Mouse (Mus musculus) neural tube, embryonic 15.5 days (tissue): ENCODE measurements around the gene Rnf180. TPM values are rescaled to one million over a fixed set of nuclear protein-coding genes. Genes with fewer than 3 reads are reported as not detected.
"Not testable (repeated sequence)": the region's sequence is repeated elsewhere in the genome, so short reads cannot be mapped to it uniquely, and the experiment has no call there.

Source experiments
- ATAC-seq: fragments of 200-750 bp; cut with Nextera tagmentation; 2 replicates; pipeline ENCODE4 v1.8.0; 2017; ENCODE audit warnings: mild to moderate bottlenecking, moderate TSS enrichment, moderate library complexity; ENCODE audit not compliant: low FRiP score
- H3K27ac ChIP-seq: fragments of 300-500 bp; sonication (generic); replicated peaks from 2 replicates; pipeline ENCODE4 v1.5.1; 2015; ENCODE audit warnings: mild to moderate bottlenecking, inconsistent platforms
- H3K27me3 ChIP-seq: fragments of 300-500 bp; sonication (generic); replicated peaks from 2 replicates; pipeline ENCODE4 v1.6.1; 2015; ENCODE audit warnings: inconsistent platforms
- H3K36me3 ChIP-seq: fragments of 300-500 bp; sonication (generic); 2 replicates; pipeline ENCODE4 v1.6.1; 2015; ENCODE audit warnings: inconsistent platforms
- H3K4me1 ChIP-seq: fragments of 300-500 bp; sonication (generic); 2 replicates; pipeline ENCODE4 v1.6.1; 2015; ENCODE audit warnings: inconsistent platforms
- H3K4me2 ChIP-seq: fragments of 300-500 bp; sonication (generic); 2 replicates; pipeline ENCODE4 v1.6.1; 2015; ENCODE audit warnings: inconsistent platforms, mild to moderate bottlenecking, moderate library complexity
- H3K4me3 ChIP-seq: fragments of 300-500 bp; sonication (generic); replicated peaks from 2 replicates; pipeline ENCODE4 v1.5.1; 2015; ENCODE audit warnings: mild to moderate bottlenecking, inconsistent platforms
- H3K9ac ChIP-seq: fragments of 300-500 bp; sonication (generic); replicated peaks from 2 replicates; pipeline ENCODE4 v1.6.1; 2015; ENCODE audit warnings: mild to moderate bottlenecking, inconsistent platforms
- H3K9me3 ChIP-seq: fragments of 300-500 bp; sonication (generic); replicated peaks from 2 replicates; pipeline ENCODE4 v1.6.1; 2016; ENCODE audit warnings: inconsistent platforms
- WGBS: fragments of 180-500 bp; shearing (Covaris S2); methylation state at CpG from one replicate; pipeline ENCODE4 v1.1.7; 2015; ENCODE audit warnings: mixed read lengths; 5-methylcytosine and 5-hydroxymethylcytosine counted together
- polyA plus RNA-seq: library from polyadenylated mRNA; unstranded; fragments of >200 nt; fragmentation: Nextera tagmentation; extraction: Ambion mirVana; gene quantifications from 2 replicates; pipeline ENCODE4 v1.2.1, GENCODE M21; 2015

Rnf180 gene
- 26.2 and 30.1 TPM in 2 replicates for polyA plus RNA-seq

DNA sequence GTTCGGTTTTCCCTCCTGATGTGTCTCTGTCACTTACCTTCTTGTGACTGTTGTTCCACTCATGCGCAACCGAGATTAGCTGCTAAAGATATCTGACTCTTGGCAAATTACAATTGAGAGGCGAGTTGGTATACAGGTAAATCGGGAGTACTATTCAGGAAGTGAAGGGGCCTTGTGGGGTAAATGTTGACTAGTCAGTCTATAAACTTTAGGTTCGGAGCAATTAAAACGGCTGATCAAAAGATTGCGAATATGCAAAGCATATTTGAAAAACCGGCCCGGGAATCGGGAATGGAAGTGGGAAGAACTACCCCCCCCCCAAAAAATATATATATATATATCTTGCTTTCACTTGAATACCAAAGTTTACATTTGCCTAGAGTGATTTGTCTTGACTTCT, at the start of gene Rnf180:
Rnf180 (minus strand) TSS at position 101 of the 400 bp plus-strand sequence.
- H3K4me1 ChIP-seq: peaks cover 25% of the 10 kb centered on the region
- WGBS: 51% methylated on average over 11 of the region's 11 CpGs

GRCm38 (mm10) chr13:105331199-105331968, 36.8 kb upstream of the Rnf180 start:
- Histone ChIP-seq H3K27ac (no peak overlapping the region), H3K9me3 (no peaks in the 10 kb centered on the region), H3K4me3 (no peak overlapping the region), H3K4me1 (no peaks in the 10 kb centered on the region), H3K27me3 (no peaks in the 10 kb centered on the region), H3K9ac (no peak overlapping the region), H3K36me3 (no peaks in the 10 kb centered on the region), H3K4me2 (no peak overlapping the region)
- ATAC-seq: no peak
- WGBS: 78% methylated on average over 5 of the region's 5 CpGs

More for the DNA sequence above, at the start of gene Rnf180:
- Histone ChIP-seq H3K9ac (peak within 1 kb of the TSS; percentile 91), H3K4me3 (peak within 1 kb of the TSS; percentile 88), H3K27me3 (no peaks in the 10 kb centered on the region), H3K36me3 (no peaks in the 10 kb centered on the region), H3K4me2 (peak within 1 kb of the TSS; percentile 80), H3K27ac (peak within 1 kb of the TSS; percentile 84), H3K9me3 (no peaks in the 10 kb centered on the region)
- ATAC-seq: no peak

DNA sequence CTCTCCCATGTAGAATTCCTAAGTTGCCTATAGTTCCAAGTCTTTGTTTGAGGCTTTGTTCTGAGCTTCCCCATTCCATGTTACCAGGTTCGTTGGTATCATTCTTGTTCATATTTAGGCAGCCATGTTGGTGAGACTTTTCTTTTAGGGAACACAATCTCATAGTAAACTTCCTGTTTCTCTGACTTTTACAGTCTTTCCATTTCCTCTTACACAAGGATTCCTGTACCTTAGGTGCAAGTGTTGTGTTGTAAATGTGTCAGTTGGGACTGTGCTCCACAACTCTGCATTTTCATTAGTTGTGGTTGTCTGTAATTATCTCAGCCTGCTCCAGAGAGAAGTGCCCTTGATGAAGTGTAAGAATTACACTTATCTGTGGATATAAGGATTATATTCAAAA, 32.3 kb upstream of the Rnf180 start:
- Histone ChIP-seq H3K27me3 (no peaks in the 10 kb centered on the region), H3K27ac (no peak overlapping the region), H3K4me2 (no peak overlapping the region), H3K9me3 (no peaks in the 10 kb centered on the region), H3K36me3 (no peaks in the 10 kb centered on the region), H3K9ac (no peak overlapping the region), H3K4me1 (no peaks in the 10 kb centered on the region), H3K4me3 (no peak overlapping the region)
- WGBS: 82% methylated on average over 1 of the region's 1 CpGs
- no peak for ATAC-seq

DNA sequence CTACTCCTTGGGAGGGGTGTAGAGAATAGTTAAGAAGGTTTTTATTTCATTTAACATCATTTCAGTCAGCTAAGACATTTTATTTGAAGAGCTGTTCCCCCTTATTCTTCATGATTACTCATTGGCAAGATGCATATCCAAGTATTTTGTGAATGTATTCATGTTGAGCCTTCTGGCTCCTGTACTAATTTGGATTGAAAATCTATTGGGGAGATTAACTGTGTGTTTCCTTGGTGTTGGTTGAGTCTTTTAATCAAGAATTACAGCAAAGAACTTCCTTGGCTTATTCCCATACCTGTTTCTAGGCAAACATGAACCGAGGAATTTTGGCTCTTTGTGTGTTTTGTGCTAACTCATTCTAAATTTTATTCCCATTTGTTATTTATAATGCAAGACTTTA, 22.3 kb upstream of the Rnf180 start:
- H3K27ac ChIP-seq: no peak overlapping the region
- no peak for ATAC-seq
- H3K9ac ChIP-seq: no peak overlapping the region
- no peaks in the 10 kb centered on the region for H3K9me3 ChIP-seq
- no peak overlapping the region for H3K4me2 ChIP-seq
- H3K4me1 ChIP-seq: no peaks in the 10 kb centered on the region
- no peaks in the 10 kb centered on the region for H3K27me3 ChIP-seq
- 77% methylated on average over 1 of the region's 1 CpGs for WGBS
- no peak overlapping the region for H3K4me3 ChIP-seq
- no peaks in the 10 kb centered on the region for H3K36me3 ChIP-seq

GRCm38 (mm10) chr13:105316009-105316408, 21.4 kb upstream of the Rnf180 start:
- 82% methylated on average over 6 of the region's 6 CpGs for WGBS
- no peak for ATAC-seq
- no peaks in the 10 kb centered on the region for H3K9me3 ChIP-seq

DNA sequence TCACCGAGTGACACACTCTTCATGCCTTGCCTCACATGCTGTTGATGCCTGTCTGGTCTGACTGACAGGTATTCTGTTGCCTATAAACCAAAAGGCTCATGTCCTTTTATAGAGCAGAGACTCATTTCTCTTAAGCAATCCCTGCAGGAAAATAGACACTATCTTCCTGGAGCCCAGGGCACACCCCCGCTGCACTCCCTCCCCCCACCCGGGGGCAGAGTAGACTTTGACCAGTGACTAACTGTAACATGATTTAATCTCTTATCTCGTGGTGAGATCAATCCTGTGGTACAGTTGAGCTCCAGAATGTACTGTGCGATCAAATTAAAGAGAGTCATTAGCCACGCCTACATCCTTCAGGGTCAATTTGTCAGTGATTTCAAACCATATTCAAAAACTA, 18.1 kb upstream of the Rnf180 start:
- ATAC-seq: no peak
- Histone ChIP-seq H3K4me1 (no peaks in the 10 kb centered on the region), H3K27ac (no peak overlapping the region), H3K9me3 (no peaks in the 10 kb centered on the region), H3K9ac (no peak overlapping the region), H3K36me3 (no peaks in the 10 kb centered on the region), H3K4me3 (no peak overlapping the region), H3K4me2 (no peak overlapping the region), H3K27me3 (no peaks in the 10 kb centered on the region)
- 88% methylated on average over 6 of the region's 6 CpGs for WGBS

More at GRCm38 (mm10) chr13:105316009-105316408, 21.4 kb upstream of the Rnf180 start:
- H3K27ac ChIP-seq: no peak overlapping the region
- H3K27me3 ChIP-seq: no peaks in the 10 kb centered on the region
- H3K9ac ChIP-seq: no peak overlapping the region
- H3K4me1 ChIP-seq: no peaks in the 10 kb centered on the region
- H3K4me3 ChIP-seq: no peak overlapping the region
- no peak overlapping the region for H3K4me2 ChIP-seq
- H3K36me3 ChIP-seq: no peaks in the 10 kb centered on the region

- H3K27me3 ChIP-seq, H3K4me2 ChIP-seq, H3K4me3 ChIP-seq, H3K27ac ChIP-seq, H3K9me3 ChIP-seq, H3K4me1 ChIP-seq, H3K36me3 ChIP-seq, H3K9ac ChIP-seq, ATAC-seq: not testable (repeated sequence)
- 88% methylated on average over 4 of the region's 4 CpGs for WGBS
Observed at GRCm38 (mm10) chr13:105310562-105310961, 15.9 kb upstream of the Rnf180 start.

DNA sequence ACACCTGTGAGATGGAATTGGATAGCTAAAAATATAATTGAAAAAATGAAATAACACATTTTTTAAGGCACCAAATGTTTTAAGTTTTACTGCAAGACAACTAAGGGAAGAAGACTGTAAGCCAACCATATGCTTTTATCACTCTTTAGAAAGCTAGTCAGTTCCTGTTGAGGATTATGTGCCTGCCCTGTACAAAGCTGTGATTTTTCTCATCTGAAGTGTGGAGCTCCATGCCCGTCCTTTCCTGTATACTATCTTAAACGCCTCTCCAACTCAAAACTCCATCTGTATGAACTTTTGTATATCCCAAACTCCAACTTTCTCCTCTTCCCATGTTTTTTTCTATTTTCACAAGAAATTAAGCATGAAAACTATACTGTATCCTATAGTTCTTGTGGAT, 10.9 kb upstream of the Rnf180 start:
- ATAC-seq: no peak
- no peak overlapping the region for H3K27ac ChIP-seq
- 94% methylated on average over 2 of the region's 2 CpGs for WGBS
- no peak overlapping the region for H3K9ac ChIP-seq
- no peaks in the 10 kb centered on the region for H3K9me3 ChIP-seq
- H3K4me2 ChIP-seq: no peak overlapping the region
- no peaks in the 10 kb centered on the region for H3K4me1 ChIP-seq
- H3K36me3 ChIP-seq: no peaks in the 10 kb centered on the region
- H3K4me3 ChIP-seq: no peak overlapping the region
- no peaks in the 10 kb centered on the region for H3K27me3 ChIP-seq

- Histone ChIP-seq H3K4me2 (no peak overlapping the region), H3K4me1 (no peaks in the 10 kb centered on the region), H3K9ac (no peak overlapping the region), H3K4me3 (no peak overlapping the region), H3K27me3 (no peaks in the 10 kb centered on the region), H3K27ac (no peak overlapping the region), H3K9me3 (no peaks in the 10 kb centered on the region), H3K36me3 (no peaks in the 10 kb centered on the region)
- 54% methylated on average over 4 of the region's 4 CpGs for WGBS
- no peak for ATAC-seq
Observed at GRCm38 (mm10) chr13:105304054-105304453, 9.4 kb upstream of the Rnf180 start.

DNA sequence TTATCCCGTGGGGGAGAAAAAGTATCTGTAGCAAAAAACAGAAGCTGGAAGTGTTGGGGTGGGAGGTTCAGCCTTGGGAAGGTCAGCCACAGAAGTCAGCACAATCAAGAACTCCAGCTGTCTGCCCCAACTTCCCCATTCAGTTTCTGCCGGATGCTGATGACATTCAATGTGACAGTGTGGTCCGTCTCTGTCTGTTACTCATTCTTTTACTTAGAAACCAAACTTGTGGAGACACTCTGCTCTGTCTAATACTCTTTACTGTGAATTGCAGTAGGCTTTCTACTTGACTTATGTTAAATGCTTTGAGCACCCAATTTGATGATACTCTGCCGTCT, 5.4 kb upstream of the Rnf180 start:
- Histone ChIP-seq H3K9ac (no peak overlapping the region), H3K4me1 (no peaks in the 10 kb centered on the region), H3K27me3 (no peaks in the 10 kb centered on the region), H3K4me3 (no peak overlapping the region), H3K36me3 (no peaks in the 10 kb centered on the region), H3K4me2 (no peak overlapping the region), H3K27ac (no peak overlapping the region), H3K9me3 (no peaks in the 10 kb centered on the region)
- WGBS: 83% methylated on average over 4 of the region's 4 CpGs
- ATAC-seq: no peak

DNA sequence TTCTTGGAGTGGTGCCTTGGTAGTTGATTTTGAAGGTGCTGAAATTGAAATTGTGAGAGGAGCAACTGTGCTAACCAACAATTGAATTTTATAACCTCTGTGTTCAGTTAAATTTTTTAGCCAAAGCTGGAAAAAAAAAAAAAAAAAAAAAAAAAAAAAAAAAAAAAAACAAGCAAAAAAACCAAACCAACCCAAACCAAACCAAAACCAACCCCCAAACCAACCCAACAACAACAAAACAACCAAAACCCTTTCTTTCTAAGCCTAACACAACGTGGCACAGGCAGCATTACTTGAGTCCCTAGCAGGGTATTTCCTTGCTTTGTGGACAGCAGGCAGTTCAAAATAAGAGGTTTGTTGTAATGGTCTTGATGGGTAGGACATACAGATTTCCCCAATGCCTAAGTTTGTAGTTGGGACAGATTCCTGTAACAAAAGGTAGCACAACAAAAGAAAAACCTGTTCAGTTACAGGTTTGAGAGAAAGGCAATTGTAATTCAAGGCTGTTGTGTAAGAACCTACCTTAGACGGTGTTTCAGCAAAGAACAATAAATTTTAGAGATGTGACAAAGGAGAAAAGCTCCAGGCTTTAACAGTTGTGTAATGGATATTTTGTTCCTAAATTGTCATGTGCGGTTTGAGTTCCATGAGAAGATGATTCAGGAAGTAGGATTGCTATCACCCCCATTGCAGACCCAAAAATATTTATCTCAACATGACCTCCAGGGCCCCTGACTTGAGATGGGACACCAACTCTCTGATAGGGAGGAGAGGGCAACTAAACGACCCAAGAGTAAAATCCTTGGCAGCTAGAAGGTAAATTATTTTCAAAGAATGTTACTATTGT, 4.8 kb upstream of the Rnf180 start:
- no peak for ATAC-seq
- WGBS: 63% methylated on average over 4 of the region's 4 CpGs

More for the DNA sequence above, 4.8 kb upstream of the Rnf180 start:
- no peak overlapping the region for H3K4me2 ChIP-seq
- H3K36me3 ChIP-seq: no peaks in the 10 kb centered on the region
- H3K4me1 ChIP-seq: peaks cover 3% of the 10 kb centered on the region; the same call in 1 of the 2 replicates
- H3K27me3 ChIP-seq: no peaks in the 10 kb centered on the region
- no peak overlapping the region for H3K4me3 ChIP-seq
- no peak overlapping the region for H3K27ac ChIP-seq
- H3K9ac ChIP-seq: no peak overlapping the region
- no peaks in the 10 kb centered on the region for H3K9me3 ChIP-seq
